Mouse (Mus musculus): ENCODE results near the gene 1700025G04Rik.

DNA sequence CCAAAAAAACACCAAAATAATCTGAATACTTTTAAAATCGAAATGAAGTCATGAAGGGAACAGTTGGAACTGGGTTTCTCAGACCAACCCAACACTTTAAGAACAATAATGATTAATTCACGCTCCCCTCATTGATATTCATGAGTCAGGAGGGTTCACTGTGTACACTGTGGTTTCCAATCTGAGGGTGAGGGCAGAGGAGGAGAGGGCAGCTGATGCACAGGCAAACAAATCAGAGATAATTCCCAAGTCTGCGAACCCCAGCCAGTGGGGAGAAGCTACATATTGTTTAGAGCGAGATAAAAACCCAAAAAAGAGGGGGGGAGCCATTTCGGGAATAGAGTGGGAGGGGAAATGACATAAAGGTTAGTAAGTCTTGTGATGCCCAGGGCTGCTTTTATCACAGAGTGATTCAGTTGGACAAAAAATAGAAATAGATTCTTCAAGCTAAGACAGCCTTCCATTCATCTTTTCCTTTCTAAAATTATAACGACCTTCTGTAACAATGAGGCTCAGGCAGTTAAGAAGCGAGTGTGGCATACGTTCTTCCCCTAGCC is 146.2 kb downstream of the 1700025G04Rik start:
- TF ChIP-seq CTCF (conservative IDR thresholded peaks at IDR 0.05; ENCODE audit: low read length) (no peak), POU5F1 (IDR thresholded peaks at IDR 0.05; ENCODE audit: borderline replicate concordance, low read length) (no peak)
